Mouse (Mus musculus) spleen, postnatal 10 days (tissue): Measurements from ENCODE around the gene Gm27021.

Experiments used
- DNase-seq, 2 experiments: peaks; one replicate each; pipeline ENCODE4 v3.0.0; 2021 to 2022; ENCODE audit warnings: low spot score in 2 of 2

Gm27021 gene

GRCm38 (mm10) chr8:120642031-120642662 lies 25.7 kb downstream of the Gm27021 start:
- no peak for DNase-seq

- DNase-seq: no peak
Measured at GRCm38 (mm10) chr8:120641245-120641644, 26.6 kb downstream of the Gm27021 start.

GRCm38 (mm10) chr8:120634329-120634839 lies 33.5 kb downstream of the Gm27021 start:
- DNase-seq: peak; percentile 29 to 45

- no peak for DNase-seq
Measured at GRCm38 (mm10) chr8:120633665-120634271, 34.1 kb downstream of the Gm27021 start.

- no peak for DNase-seq
Measured at GRCm38 (mm10) chr8:120632969-120633664, 34.8 kb downstream of the Gm27021 start.

GRCm38 (mm10) chr8:120631441-120632375 lies 36.2 kb downstream of the Gm27021 start:
- DNase-seq: no peak

- DNase-seq: no peak
Measured at GRCm38 (mm10) chr8:120630848-120631247, 37.0 kb downstream of the Gm27021 start.

- DNase-seq: no peak
Measured at GRCm38 (mm10) chr8:120630031-120630430, 37.8 kb downstream of the Gm27021 start.

DNA sequence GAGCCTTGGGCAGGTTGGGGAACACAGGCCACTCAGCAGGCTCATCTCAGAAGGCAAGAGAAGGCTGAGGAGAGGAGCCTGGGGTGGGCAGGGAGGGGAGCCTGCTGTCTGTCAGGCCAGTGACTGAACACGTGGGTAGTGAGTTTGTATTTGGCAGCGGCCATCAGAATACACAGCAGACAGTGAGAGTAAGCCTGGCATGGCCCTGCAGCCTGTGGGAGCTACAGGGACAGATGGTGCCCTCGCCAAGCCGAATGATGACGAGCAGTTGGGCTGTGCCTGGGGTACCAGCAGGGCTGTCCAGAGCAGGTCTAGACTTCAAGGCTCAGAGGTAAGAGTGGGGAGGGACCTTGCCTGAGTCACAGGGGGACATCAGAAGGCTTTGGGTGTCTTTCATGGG lies 40.6 kb downstream of the Gm27021 start:
- no peak for DNase-seq

- DNase-seq: no peak
Measured at GRCm38 (mm10) chr8:120626461-120626860, 41.4 kb downstream of the Gm27021 start.

DNA sequence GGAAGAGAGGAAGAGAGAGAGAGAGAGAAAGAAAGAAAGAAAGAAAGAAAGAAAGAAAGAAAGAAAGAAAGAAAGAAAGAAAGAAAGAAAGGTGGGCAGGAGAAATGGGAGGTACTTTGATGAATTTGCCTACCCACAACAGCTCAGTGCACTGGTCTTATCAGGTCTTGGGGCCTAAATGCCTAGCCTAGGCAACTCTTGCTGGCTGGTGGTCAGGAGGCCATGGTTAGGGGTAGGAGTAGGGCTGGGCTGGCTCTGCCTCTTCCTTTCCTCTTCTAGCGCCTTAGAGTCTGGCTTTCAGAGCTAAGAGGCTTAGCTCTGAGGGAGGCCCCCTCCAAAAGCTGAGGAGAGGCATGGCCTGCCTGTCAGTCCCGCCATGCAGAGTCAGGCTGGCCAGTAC lies 44.3 kb downstream of the Gm27021 start:
- DNase-seq: no peak

- no peak for DNase-seq
Measured at GRCm38 (mm10) chr8:120622161-120622560, 45.7 kb downstream of the Gm27021 start.

- no peak for DNase-seq
Measured at GRCm38 (mm10) chr8:120620441-120620840, 47.4 kb downstream of the Gm27021 start.

- DNase-seq: no peak
Measured at GRCm38 (mm10) chr8:120619235-120620180, 48.4 kb downstream of the Gm27021 start.

GRCm38 (mm10) chr8:120618110-120618509 lies 49.8 kb downstream of the Gm27021 start:
- peak; percentile 65 to 80 for DNase-seq

DNA sequence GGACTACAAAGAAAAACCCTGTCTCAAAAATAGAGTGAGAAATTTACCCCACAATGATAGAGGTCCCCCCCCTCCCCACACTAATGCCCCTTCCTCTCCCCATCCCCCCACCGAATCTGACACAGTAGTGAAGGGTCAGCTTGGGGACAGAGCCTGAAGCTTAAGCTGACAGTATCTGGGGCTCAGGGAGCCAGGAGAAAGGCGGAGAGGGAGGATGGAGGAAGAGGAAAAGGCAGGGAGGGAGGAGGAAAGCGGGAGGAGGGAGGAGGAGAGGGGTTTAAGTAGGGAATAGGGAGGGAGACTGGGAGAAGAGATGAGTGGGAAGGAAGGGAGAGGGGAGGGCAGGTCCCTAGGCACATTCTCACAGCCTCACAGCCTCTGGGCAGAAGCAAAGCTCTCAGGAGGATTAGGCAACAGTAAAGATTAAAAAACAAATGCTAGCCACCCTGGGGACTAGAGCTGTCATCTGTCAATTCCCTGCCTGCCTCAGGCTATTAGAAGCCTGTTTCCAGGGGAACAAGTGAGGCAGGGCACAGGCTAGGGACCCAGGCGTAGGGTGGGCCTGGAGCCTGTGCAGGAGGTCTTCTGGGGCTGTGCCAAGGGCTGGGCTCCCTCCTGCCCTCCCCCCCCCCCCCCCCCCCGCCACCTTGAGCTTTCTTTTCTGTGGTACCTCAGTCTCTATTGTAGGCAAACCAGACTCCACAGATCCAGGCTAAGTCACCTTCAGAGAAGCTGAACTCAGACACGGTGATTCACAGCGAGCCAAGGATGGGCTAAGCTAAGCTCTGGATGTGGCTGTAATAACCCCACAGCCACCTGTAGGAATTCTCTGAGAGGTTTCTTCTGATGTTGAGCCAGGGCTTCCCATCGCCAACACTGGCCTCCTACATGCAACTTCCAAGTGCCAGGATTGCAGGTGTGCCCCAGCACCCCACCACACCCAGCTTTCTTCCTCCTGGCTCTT lies 50.9 kb downstream of the Gm27021 start:
- DNase-seq: no peak

- DNase-seq: no peak
Measured at GRCm38 (mm10) chr8:120614491-120614890, 53.4 kb downstream of the Gm27021 start.

GRCm38 (mm10) chr8:120610824-120611223 lies 57.1 kb downstream of the Gm27021 start:
- no peak for DNase-seq

- peak; percentile 85 to 93 for DNase-seq
Measured at GRCm38 (mm10) chr8:120607885-120608284, 60.0 kb downstream of the Gm27021 start.
